Mouse (Mus musculus) colon, adult 2 months (tissue): ENCODE results near the gene Mylk3. TPM values are rescaled to one million over a fixed set of nuclear protein-coding genes. Genes with fewer than 3 reads are reported as not detected.

Experiments used
- polyA plus RNA-seq: library from polyadenylated mRNA; depleted of rRNA; stranded (reverse); fragments of >200 nt; gene quantifications from 2 replicates; pipeline ENCODE4 v1.2.3, GENCODE M21; 2012; rRNA removed

Gene Mylk3
- 0.07 and 0.14 TPM in 2 replicates for polyA plus RNA-seq

DNA sequence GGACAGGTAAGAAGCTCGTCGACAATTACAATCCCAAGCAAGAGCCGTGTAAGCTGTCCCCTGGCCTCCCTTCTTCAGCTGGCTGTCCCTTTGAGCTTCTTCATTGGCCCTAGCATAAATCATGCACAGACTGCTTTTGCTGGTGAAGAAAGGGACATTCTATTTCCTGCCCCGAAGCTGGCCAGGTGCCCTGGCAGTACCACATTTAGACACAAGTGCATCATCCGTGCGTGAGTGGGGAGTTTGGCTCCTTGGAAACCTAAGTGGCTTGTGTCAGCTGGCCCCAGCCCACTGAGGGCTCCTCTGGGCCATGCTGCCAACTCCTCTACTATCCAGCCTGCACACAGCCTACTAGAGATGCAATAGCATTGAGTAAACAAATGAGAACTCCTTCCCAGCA lies at the start of gene Mylk3:
Gene Mylk3 (minus strand): TSS at position 141 of the 400 bp plus-strand sequence.

DNA sequence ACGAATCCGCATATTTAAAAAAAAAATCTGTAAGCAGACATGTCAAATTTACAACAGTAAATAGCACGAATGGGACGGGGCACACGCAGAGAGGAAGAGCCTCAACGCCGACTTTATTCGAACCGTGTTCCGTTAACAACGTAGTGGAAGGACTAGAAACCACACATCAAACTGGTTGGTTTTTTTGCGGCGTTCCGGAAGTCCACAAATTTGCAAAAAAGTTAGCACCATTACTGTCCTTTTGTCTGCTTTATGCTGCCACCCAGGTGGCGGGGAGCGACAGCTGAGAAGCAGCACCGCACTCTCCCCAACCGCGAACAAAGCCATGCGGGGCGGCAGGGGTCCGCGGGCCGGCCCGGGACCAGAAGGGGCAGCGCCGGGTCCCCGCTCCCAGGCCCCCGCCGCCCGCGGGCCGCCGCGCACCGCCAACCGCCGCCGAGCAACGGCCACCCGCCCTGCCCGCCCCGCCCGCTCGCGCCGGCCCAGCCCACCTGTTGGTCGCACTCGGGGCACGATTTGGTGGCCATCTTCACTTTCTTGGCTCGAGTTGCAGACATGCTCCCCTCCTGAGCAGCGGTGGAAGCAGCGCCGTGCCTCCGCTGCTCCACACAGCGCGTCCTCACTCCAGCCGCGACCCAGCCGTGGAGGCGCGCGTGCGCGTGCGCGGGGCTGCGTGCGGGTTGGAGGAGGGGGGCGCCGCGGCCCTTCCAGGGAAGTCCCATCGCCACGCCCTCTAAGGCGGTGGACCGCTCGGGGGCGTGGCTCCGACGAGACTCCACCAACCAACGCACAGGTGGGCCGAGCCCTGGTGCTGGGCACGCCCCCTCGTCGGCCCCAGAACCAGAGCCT lies 46.2 kb upstream of the Mylk3 start, which contains the start of gene 4921524J17Rik:
Gene 4921524J17Rik (minus strand): TSS at position 666 of the 849 bp plus-strand sequence.

DNA sequence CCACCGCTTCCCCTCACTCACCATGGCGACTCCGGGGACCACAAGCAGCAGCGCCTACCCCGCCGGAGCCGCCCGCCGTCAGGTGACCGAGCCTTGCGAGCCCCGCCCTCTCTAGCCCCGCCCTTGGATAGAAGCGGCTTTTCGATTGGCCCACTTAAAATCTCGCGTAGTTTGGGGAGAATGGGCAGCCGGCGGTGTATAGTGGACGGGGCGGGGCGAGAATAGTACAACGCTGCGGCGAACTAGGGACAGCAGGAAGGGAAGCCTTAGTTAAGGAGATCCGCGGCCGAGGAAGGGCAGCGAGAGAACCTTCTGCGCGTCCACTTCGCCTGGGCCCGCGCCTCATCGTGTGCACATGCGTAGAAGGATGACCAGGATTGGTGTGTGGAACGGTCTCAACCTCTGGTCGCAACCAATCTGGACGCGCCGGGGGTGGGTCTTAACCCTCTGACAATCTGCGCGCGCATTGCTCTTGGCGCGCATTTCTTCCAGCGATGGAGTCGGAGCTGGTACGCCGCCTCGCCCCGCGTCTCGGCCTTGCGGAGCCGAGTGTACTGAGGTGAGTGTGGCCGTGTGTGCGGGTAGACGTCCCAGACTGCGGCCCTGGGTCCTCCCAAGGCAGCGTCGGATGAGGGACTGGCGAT lies 86.6 kb downstream of the Mylk3 start, which contains the start of the genes Orc6 and Vps35:
Gene Orc6 (plus strand): TSS at position 199 of the 644 bp plus-strand sequence.
Gene Vps35 (minus strand): TSS at position 369 of the 644 bp plus-strand sequence.

Other genes starting within 250 kb of the Mylk3 start
- gene Cks1brt, start 234.4 kb downstream of the Mylk3 start, polyA plus RNA-seq = not detected in 2 replicates
- not detected in 2 replicates for gene Olfr371, start 160.4 kb downstream of the Mylk3 start, polyA plus RNA-seq
- 3.4 and 6.7 TPM in 2 replicates for gene Orc6, start 86.7 kb downstream of the Mylk3 start, polyA plus RNA-seq
- 6.1 and 7.1 TPM in 2 replicates for gene Vps35, start 86.5 kb downstream of the Mylk3 start, polyA plus RNA-seq
- 2.2 and 2.6 TPM in 2 replicates for gene 4921524J17Rik, start 46.5 kb upstream of the Mylk3 start, polyA plus RNA-seq
- 29.6 and 41.8 TPM in 2 replicates for gene Gpt2, start 106.2 kb upstream of the Mylk3 start, polyA plus RNA-seq
- 4.7 and 9.2 TPM in 2 replicates for gene Dnaja2, start 169.0 kb upstream of the Mylk3 start, polyA plus RNA-seq